Mouse (Mus musculus) testis, adult 2 months (tissue): ENCODE data around the gene Ift43. TPM values are rescaled to one million over a fixed set of nuclear protein-coding genes. Genes with fewer than 3 reads are reported as not detected.

ENCODE experiments used
- H3K27ac ChIP-seq: fragments of 200-500 bp; 2 replicates; pipeline ENCODE4 v1.5.1; 2012; ENCODE audit warnings: low read depth, low read length; ENCODE audit not compliant: control insufficient read depth, insufficient read depth
- H3K27me3 ChIP-seq: fragments of 200-500 bp; 2 replicates; pipeline ENCODE4 v1.6.1; 2012; ENCODE audit warnings: mild to moderate bottlenecking, low read length, moderate library complexity; ENCODE audit not compliant: control insufficient read depth, insufficient read depth
- H3K36me3 ChIP-seq: fragments of 200-500 bp; 2 replicates; pipeline ENCODE4 v1.6.1; 2012; ENCODE audit warnings: mild to moderate bottlenecking, low read length; ENCODE audit not compliant: control insufficient read depth, insufficient read depth
- H3K4me1 ChIP-seq: fragments of 200-500 bp; 2 replicates; pipeline ENCODE4 v1.6.1; 2012; ENCODE audit warnings: low read length; ENCODE audit not compliant: control insufficient read depth, insufficient read depth
- H3K4me3 ChIP-seq: fragments of 200-500 bp; 2 replicates; pipeline ENCODE4 v1.5.1; 2012; ENCODE audit warnings: low read depth, mild to moderate bottlenecking, low read length, moderate library complexity, mixed read lengths; ENCODE audit not compliant: control insufficient read depth
- CTCF ChIP-seq: fragments of 200-500 bp; IDR thresholded peaks from 2 replicates; pipeline ENCODE4 v1.5.1; 2012; ENCODE audit warnings: low read depth, mild to moderate bottlenecking, inconsistent platforms, low read length, moderate library complexity; ENCODE audit not compliant: control insufficient read depth, insufficient read depth, insufficient replicate concordance
- POLR2A ChIP-seq: fragments of 200-500 bp; IDR thresholded peaks from 2 replicates; pipeline ENCODE4 v1.6.1; 2012; ENCODE audit warnings: low read depth, mild to moderate bottlenecking, inconsistent platforms, low read length, moderate library complexity; ENCODE audit not compliant: control insufficient read depth
- polyA plus RNA-seq: library from polyadenylated mRNA; depleted of rRNA; stranded (reverse); fragments of >200 nt; gene quantifications from 2 replicates; pipeline ENCODE4 v1.2.3, GENCODE M21; 2012

Gene Ift43
- polyA plus RNA-seq, 1 experiment, result 219 TPM

DNA sequence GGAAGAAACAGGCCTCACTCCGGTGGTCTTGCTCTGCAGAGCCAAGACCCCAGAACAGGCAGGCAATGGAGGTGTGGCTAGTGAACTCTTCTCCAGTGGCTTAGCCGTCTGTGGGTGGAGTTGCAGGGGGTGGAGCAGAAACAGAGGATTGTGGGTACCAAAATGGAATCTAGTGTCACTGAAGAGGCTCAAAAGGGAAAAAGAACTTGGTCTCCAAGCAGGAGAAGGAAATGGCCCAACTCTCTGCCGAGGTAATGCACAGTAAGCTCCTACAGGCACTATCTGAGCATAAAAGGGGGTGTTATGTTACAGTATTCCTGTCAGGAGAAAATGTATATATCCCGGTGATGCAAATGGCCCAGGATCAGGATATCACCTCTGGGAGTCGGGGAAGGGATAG, 86.9 kb downstream of the Ift43 start:
- Histone ChIP-seq H3K27me3 (no peaks in the 10 kb centered on the region), H3K4me1 (no peaks in the 10 kb centered on the region), H3K4me3 (no peak overlapping the region), H3K27ac (no peak overlapping the region), H3K36me3 (no peaks in the 10 kb centered on the region)
- TF ChIP-seq CTCF (no peak), POLR2A (no peak)

DNA sequence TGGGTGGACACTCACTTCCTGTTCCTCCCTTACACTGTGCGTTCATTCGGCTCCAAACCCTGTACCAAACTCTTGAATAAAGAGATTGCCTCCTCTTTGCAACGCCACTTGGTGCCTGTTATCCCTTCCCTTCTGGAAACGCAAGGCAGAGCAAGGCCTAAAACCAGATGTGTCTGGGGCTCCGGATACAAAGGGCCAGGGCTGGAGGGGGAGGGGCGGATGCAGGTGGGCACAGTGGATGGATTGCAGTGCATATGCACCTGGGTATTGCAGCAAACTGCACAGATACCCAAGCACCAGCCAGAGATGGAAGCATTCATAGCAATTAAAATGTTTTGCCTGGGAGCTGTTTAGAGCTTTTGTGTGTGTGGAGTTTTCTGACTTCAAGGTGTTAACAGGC, 91.0 kb downstream of the Ift43 start:
- TF ChIP-seq POLR2A (no peak), CTCF (no peak)
- Histone ChIP-seq H3K27ac (no peak overlapping the region), H3K36me3 (no peaks in the 10 kb centered on the region), H3K27me3 (no peaks in the 10 kb centered on the region), H3K4me1 (no peaks in the 10 kb centered on the region), H3K4me3 (no peak overlapping the region)

DNA sequence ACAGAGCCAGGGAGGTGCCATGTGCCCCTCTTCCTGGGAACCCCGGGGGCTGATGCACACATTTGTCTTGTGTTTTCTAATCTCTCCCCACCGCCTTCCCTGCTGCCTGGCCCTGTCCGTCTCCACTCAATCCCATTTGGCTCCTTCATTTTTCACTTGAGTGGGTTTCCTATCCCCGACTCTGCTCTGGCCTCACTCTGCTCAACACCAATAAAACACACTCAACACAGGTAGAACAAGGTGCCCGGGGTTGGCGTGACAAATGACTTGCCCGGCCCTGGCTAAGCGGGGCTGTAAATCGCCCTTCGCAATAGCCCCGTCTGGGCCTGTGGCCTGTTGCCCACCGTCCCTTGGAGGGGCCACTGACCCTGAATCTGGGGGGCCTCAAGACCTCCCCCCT, 92.0 kb downstream of the Ift43 start:
- Histone ChIP-seq H3K27me3 (no peaks in the 10 kb centered on the region), H3K4me1 (no peaks in the 10 kb centered on the region), H3K36me3 (no peaks in the 10 kb centered on the region), H3K4me3 (no peak overlapping the region), H3K27ac (no peak overlapping the region)
- TF ChIP-seq POLR2A (no peak), CTCF (no peak)

DNA sequence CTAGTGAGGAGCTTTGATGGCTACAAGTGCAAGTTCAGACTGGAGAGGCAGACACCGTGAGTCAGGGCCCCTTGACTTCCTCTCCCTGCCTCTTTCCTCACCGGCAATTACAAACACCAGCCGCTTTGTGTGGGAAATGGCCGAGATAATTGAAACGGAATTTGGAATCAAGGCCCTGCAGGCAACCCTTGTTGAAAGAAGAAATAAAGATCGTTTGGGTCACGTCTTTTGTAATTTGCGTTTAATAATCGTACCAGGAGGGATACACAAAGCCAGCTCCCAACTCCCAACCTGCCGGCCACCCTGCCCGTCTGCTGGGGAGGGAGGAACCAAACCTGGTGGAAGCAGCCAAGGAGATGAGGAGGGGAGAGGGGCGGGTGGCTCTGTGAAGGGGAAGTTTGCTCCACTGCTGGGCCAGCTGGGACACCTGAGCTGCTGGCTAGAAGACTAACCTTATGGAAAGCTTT, 93.2 kb downstream of the Ift43 start:
- H3K4me1 ChIP-seq, result no peaks in the 10 kb centered on the region
- no peaks in the 10 kb centered on the region for H3K27me3 ChIP-seq
- H3K36me3 ChIP-seq, result no peaks in the 10 kb centered on the region
- H3K27ac ChIP-seq, result no peak overlapping the region
- H3K4me3 ChIP-seq, result no peak overlapping the region
- no peak for TF ChIP-seq POLR2A
- TF ChIP-seq CTCF, result no peak

DNA sequence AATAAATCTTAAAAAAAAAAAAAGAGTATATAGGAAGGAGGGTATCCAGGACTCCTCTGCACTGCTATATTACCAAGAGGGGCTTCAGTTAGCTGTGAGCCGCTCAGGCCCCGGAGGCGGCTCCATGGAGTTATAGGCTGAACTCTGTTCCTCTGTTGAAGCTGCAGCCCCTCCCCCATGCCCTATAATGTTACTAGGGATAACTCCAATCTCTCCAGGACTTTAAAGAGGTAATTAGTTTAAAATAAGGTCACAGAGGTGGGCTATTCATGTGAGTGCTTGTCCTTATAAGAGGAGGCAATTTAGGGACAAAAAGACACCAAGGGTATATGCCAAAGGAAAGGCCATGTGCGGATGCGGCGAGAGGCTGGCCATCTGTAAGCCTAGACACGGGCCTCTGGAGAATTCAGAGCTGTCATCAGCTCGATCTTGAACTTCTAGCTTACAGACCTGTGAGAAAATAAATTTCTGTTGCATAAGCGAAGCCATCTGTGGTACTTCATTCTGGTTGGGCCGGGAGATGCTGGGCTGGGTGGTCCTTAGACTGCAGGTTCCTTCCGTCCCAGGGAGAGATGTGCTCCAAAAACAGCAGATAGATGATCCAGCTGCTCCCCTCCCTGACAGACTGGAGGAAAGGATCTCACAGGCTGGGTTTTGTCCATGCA, 94.5 kb downstream of the Ift43 start:
- no peak overlapping the region for H3K4me3 ChIP-seq
- H3K36me3 ChIP-seq, result no peaks in the 10 kb centered on the region
- TF ChIP-seq POLR2A, result no peak
- TF ChIP-seq CTCF, result no peak
- H3K27me3 ChIP-seq, result no peaks in the 10 kb centered on the region
- H3K4me1 ChIP-seq, result no peaks in the 10 kb centered on the region
- H3K27ac ChIP-seq, result no peak overlapping the region

DNA sequence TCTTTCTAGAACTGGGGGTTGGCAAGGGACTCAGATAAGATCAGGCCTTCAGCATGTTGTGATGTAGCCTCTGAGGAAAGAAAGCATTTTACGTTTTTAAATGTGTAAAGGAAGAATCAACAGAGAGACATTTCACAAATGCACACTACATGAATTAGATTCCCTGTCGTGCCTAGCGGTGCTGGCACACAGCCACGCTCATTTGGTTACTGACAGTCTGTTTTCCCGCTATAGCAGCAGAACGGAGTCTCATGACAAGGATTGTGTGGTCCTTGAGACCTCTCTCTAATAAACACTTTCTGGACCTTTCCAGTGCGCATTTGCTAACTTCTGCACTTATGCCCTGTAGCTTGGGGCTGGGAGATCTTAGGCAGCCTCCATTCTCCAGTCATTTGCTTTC, 96.9 kb downstream of the Ift43 start:
- H3K4me3 ChIP-seq, result no peak overlapping the region

DNA sequence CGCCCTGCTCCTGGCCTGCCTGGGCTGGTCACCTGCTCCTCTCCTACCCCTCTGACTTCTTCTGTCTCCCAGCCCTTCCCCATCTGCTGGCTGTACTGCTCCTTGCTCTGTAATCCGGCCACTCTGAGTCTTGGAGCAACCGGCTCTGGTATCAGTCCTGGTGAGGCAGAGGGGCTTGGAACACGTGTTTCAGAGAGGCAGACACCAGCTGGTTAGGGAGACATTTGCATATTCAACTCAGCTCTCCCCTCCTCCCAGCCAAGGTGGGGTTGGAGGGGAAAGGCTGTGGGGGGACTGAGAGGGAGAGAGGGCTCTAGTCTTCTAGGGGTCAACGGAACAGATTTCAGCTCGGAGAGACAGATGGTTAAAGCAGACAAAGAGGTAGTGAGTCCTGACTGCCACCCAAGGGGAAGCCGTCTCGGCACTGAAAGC, 99.0 kb downstream of the Ift43 start:
- no peaks in the 10 kb centered on the region for H3K27me3 ChIP-seq
- H3K4me3 ChIP-seq, result no peak overlapping the region
- H3K36me3 ChIP-seq, result no peaks in the 10 kb centered on the region
- no peak overlapping the region for H3K27ac ChIP-seq
- no peak for TF ChIP-seq POLR2A
- TF ChIP-seq CTCF, result no peak
- no peaks in the 10 kb centered on the region for H3K4me1 ChIP-seq

More for the DNA sequence above, 96.9 kb downstream of the Ift43 start:
- H3K4me1 ChIP-seq, result no peaks in the 10 kb centered on the region
- no peaks in the 10 kb centered on the region for H3K36me3 ChIP-seq
- TF ChIP-seq POLR2A, result no peak
- TF ChIP-seq CTCF, result no peak
- H3K27ac ChIP-seq, result no peak overlapping the region
- no peaks in the 10 kb centered on the region for H3K27me3 ChIP-seq
